Mouse (Mus musculus) liver, postnatal 0 days (tissue): ENCODE results near the gene Gpr84.

Source experiments
- CTCF ChIP-seq: sonication (generic); IDR thresholded peaks from 2 replicates; pipeline ENCODE4 v1.5.1; 2016; ENCODE audit warnings: antibody characterized with exemption, low read depth
- EP300 ChIP-seq: IDR thresholded peaks from 2 replicates; pipeline ENCODE4 v1.6.1; 2016; ENCODE audit warnings: antibody characterized with exemption, low read depth, mild to moderate bottlenecking

GRCm38 (mm10) chr15:103300067-103300471 is 10.3 kb downstream of the Gpr84 start:
- TF ChIP-seq CTCF (no peak), EP300 (no peak)
